Mouse (Mus musculus) kidney, embryonic 16.5 days (tissue): ENCODE data around the gene Mapk1ip1. TPM values are rescaled to one million over a fixed set of nuclear protein-coding genes. Genes with fewer than 3 reads are reported as not detected.

Experiments
- ATAC-seq: fragments of 200-750 bp; cut with Nextera tagmentation; 2 replicates; pipeline ENCODE4 v1.8.0; 2017; ENCODE audit warnings: moderate TSS enrichment; ENCODE audit not compliant: low FRiP score, low TSS enrichment
- H3K27ac ChIP-seq: fragments of 300-500 bp; sonication (generic); 2 replicates; pipeline ENCODE4 v1.5.1; 2014; ENCODE audit warnings: low read length
- H3K27me3 ChIP-seq: fragments of 300-500 bp; sonication (generic); 2 replicates; pipeline ENCODE4 v1.6.1; 2014; ENCODE audit warnings: low read length, control low read depth, mixed read lengths; ENCODE audit not compliant: insufficient read depth
- H3K36me3 ChIP-seq: fragments of 300-500 bp; sonication (generic); 2 replicates; pipeline ENCODE4 v1.6.1; 2014; ENCODE audit warnings: low read length, control low read depth, mixed read lengths; ENCODE audit not compliant: insufficient read depth
- H3K4me1 ChIP-seq: fragments of 300-500 bp; sonication (generic); 2 replicates; pipeline ENCODE4 v1.6.1; 2014; ENCODE audit warnings: low read length, control low read depth, mixed read lengths; ENCODE audit not compliant: insufficient read depth
- H3K4me2 ChIP-seq: fragments of 300-500 bp; sonication (generic); replicated peaks from 2 replicates; pipeline ENCODE4 v1.6.1; 2014; ENCODE audit warnings: low read depth, low read length
- H3K4me3 ChIP-seq: fragments of 300-500 bp; sonication (generic); 2 replicates; pipeline ENCODE4 v1.5.1; 2014; ENCODE audit warnings: mild to moderate bottlenecking, low read length
- H3K9ac ChIP-seq: fragments of 300-500 bp; sonication (generic); replicated peaks from 2 replicates; pipeline ENCODE4 v1.6.1; 2014; ENCODE audit warnings: low read length
- H3K9me3 ChIP-seq: fragments of 300-500 bp; sonication (generic); 2 replicates; pipeline ENCODE4 v1.6.1; 2016; ENCODE audit warnings: low read length, control low read depth
- WGBS: fragments of 180-500 bp; shearing (Covaris S2); extraction: QIAGEN DNeasy Blood & Tissue Kit; methylation state at CpG from one replicate; pipeline ENCODE4 v1.1.7; 2014; 5-methylcytosine and 5-hydroxymethylcytosine counted together
- polyA plus RNA-seq: library from polyadenylated mRNA; unstranded; fragments of >200 nt; fragmentation: Nextera tagmentation; extraction: Ambion mirVana; gene quantifications from 2 replicates; pipeline ENCODE4 v1.2.1, GENCODE M21; 2015

Mapk1ip1 gene
- polyA plus RNA-seq, 1 experiment from 2014 or later, result 16.9 TPM

- Histone ChIP-seq H3K27me3 (no peaks in the 10 kb centered on the region), H3K4me1 (peaks cover 4% of the 10 kb centered on the region; the same call in 1 of the 2 replicates), H3K27ac (no peak overlapping the region), H3K4me3 (no peak overlapping the region), H3K9me3 (peaks cover 12% of the 10 kb centered on the region), H3K36me3 (no peaks in the 10 kb centered on the region), H3K9ac (no peak overlapping the region), H3K4me2 (no peak overlapping the region)
- ATAC-seq, result 0 out of 2 replicates have a peak, but pooled peaks have one; percentile 15
- WGBS, result 23% methylated on average over 4 of the region's 4 CpGs
These were observed 42.7 kb downstream of the Mapk1ip1 start for GRCm38 (mm10) chr7:138803386-138803785.

- H3K4me2 ChIP-seq, result no peak overlapping the region
- H3K27ac ChIP-seq, result no peak overlapping the region
- H3K4me3 ChIP-seq, result no peak overlapping the region
- H3K36me3 ChIP-seq, result no peaks in the 10 kb centered on the region
- H3K9ac ChIP-seq, result no peak overlapping the region
- WGBS, result 76% methylated on average over 5 of the region's 5 CpGs
- ATAC-seq, result no peak
- H3K4me1 ChIP-seq, result no peaks in the 10 kb centered on the region
- no peaks in the 10 kb centered on the region for H3K27me3 ChIP-seq
- H3K9me3 ChIP-seq, result no peaks in the 10 kb centered on the region
These were observed 58.0 kb downstream of the Mapk1ip1 start for GRCm38 (mm10) chr7:138788109-138788508.

Other genes starting within 250 kb of the Mapk1ip1 start
- gene Ppp2r2d, start 194 bp downstream of the Mapk1ip1 start, polyA plus RNA-seq, result 14.7 and 28.7 TPM in 2 replicates
- 115 and 117 TPM in 2 replicates for gene Bnip3, start 63.2 kb upstream of the Mapk1ip1 start, polyA plus RNA-seq
- gene Jakmip3, start 94.5 kb upstream of the Mapk1ip1 start, polyA plus RNA-seq, result 0.22 TPM in 2 replicates
- 15.0 and 15.5 TPM in 2 replicates for gene Dpysl4, start 239.7 kb upstream of the Mapk1ip1 start, polyA plus RNA-seq